Mouse (Mus musculus) erythroblast, embryonic 14.5 days (primary cell): ENCODE data around the gene Stat1.

Experiments
- GATA1 ChIP-seq: IDR thresholded peaks from 2 replicates; pipeline ENCODE4 v1.6.1; 2012; ENCODE audit warnings: low read length, inconsistent platforms, mixed read lengths
- TAL1 ChIP-seq: IDR thresholded peaks from 3 replicates; pipeline ENCODE4 v1.6.1; 2012; ENCODE audit warnings: low read length, inconsistent platforms, mixed read lengths

DNA sequence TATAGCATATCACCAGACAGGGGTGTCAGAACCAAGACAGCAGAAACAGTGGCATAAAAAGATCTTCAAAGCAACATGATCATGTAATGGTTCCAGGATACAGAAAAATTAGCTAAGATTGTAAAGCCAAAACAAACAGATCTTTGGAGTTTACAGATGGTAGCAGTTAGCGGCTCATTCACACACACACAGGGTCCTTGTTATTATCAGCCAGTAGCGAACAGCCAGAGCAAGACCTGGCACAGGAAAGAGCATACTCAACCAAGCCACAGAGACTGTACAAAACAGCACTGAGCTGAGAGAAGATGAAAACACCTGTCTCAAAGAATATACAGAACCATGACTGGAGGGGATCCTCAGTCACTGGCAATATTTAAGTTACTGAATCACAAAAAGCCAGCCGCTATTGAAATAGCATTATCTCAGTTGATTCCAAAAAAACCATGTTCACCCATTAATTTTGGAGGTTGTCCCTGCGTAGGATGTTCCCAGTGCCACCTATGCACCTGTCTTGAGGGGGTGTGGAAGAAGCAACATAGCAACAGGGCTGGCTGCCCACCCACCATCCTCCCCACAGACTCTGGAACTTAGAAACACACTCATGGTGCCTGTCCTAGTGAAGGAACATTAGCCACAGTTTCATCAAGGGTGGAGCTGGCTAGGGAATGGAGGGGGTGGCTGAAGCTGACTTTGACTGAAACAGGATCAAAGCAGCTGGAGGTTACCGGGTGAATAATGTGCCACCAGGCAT, 44.6 kb downstream of the Stat1 start:
- TF ChIP-seq GATA1 (no peak), TAL1 (no peak)
